Mouse (Mus musculus): ENCODE measurements around the gene Ect2. TPM values are rescaled to one million over a fixed set of nuclear protein-coding genes. Genes with fewer than 3 reads are reported as not detected.

Ect2 gene
- polyA plus RNA-seq, 1 experiment from 2014 or later, result 37.9 TPM

GRCm38 (mm10) chr3:27109109-27109508 is 44.6 kb downstream of the Ect2 start:
- Histone ChIP-seq H3K9me3 (replicated peaks) (no peaks in the 10 kb centered on the region), H3K9ac (no peak overlapping the region), H3K27me3 (no peaks in the 10 kb centered on the region), H3K36me3 (replicated peaks) (peaks cover 73% of the 10 kb centered on the region), H3K4me1 (replicated peaks) (no peaks in the 10 kb centered on the region), H3K27ac (replicated peaks) (no peak overlapping the region), H3K4me2 (no peak overlapping the region), H3K4me3 (replicated peaks) (no peak overlapping the region)
- ATAC-seq (ENCODE audit: insufficient read depth), result no peak
- 92% methylated on average over 4 of the region's 4 CpGs for WGBS (ENCODE audit: insufficient replicate concordance)

GRCm38 (mm10) chr3:27107142-27107541 is 46.5 kb downstream of the Ect2 start:
- no peak overlapping the region for H3K9ac ChIP-seq
- H3K9me3 ChIP-seq (replicated peaks), result no peaks in the 10 kb centered on the region
- 80% methylated on average over 6 of the region's 6 CpGs for WGBS (ENCODE audit: insufficient replicate concordance)
- peaks cover 76% of the 10 kb centered on the region for H3K36me3 ChIP-seq (replicated peaks)
- no peaks in the 10 kb centered on the region for H3K4me1 ChIP-seq (replicated peaks)
- H3K4me3 ChIP-seq (replicated peaks), result no peak overlapping the region
- H3K27ac ChIP-seq (replicated peaks), result no peak overlapping the region
- H3K27me3 ChIP-seq, result no peaks in the 10 kb centered on the region
- H3K4me2 ChIP-seq, result no peak overlapping the region
- ATAC-seq (ENCODE audit: insufficient read depth), result no peak

- Histone ChIP-seq H3K27me3 (no peaks in the 10 kb centered on the region), H3K9ac (no peak overlapping the region), H3K4me2 (no peak overlapping the region), H3K36me3 (replicated peaks) (peaks cover 84% of the 10 kb centered on the region), H3K27ac (replicated peaks) (no peak overlapping the region), H3K9me3 (replicated peaks) (no peaks in the 10 kb centered on the region), H3K4me3 (replicated peaks) (no peak overlapping the region), H3K4me1 (replicated peaks) (no peaks in the 10 kb centered on the region)
- ATAC-seq (ENCODE audit: insufficient read depth), result no peak
- WGBS (ENCODE audit: insufficient replicate concordance), result 88% methylated on average over 6 of the region's 6 CpGs
Observed at GRCm38 (mm10) chr3:27102965-27103364, 50.7 kb downstream of the Ect2 start.

- Histone ChIP-seq H3K36me3 (replicated peaks) (peaks cover 74% of the 10 kb centered on the region), H3K4me1 (replicated peaks) (no peaks in the 10 kb centered on the region), H3K27ac (replicated peaks) (no peak overlapping the region), H3K4me3 (replicated peaks) (no peak overlapping the region), H3K9me3 (replicated peaks) (no peaks in the 10 kb centered on the region), H3K9ac (no peak overlapping the region), H3K4me2 (no peak overlapping the region), H3K27me3 (no peaks in the 10 kb centered on the region)
- no peak for ATAC-seq (ENCODE audit: insufficient read depth)
- 85% methylated on average over 6 of the region's 6 CpGs for WGBS (ENCODE audit: insufficient replicate concordance)
Observed at GRCm38 (mm10) chr3:27098633-27099032, 55.0 kb downstream of the Ect2 start.

- 88% methylated on average over 6 of the region's 6 CpGs for WGBS (ENCODE audit: insufficient replicate concordance)
- H3K27me3 ChIP-seq, result no peaks in the 10 kb centered on the region
- peaks cover 50% of the 10 kb centered on the region for H3K36me3 ChIP-seq (replicated peaks)
- no peak for ATAC-seq (ENCODE audit: insufficient read depth)
- no peak overlapping the region for H3K9ac ChIP-seq
- H3K4me1 ChIP-seq (replicated peaks), result no peaks in the 10 kb centered on the region
- H3K4me2 ChIP-seq, result no peak overlapping the region
- no peak overlapping the region for H3K4me3 ChIP-seq (replicated peaks)
- no peak overlapping the region for H3K27ac ChIP-seq (replicated peaks)
- no peaks in the 10 kb centered on the region for H3K9me3 ChIP-seq (replicated peaks)
Observed at GRCm38 (mm10) chr3:27086221-27086620, 67.5 kb downstream of the Ect2 start.

GRCm38 (mm10) chr3:27081229-27082060 is 72.2 kb downstream of the Ect2 start:
- Histone ChIP-seq H3K36me3 (replicated peaks) (peaks cover 13% of the 10 kb centered on the region), H3K9ac (no peak overlapping the region), H3K9me3 (replicated peaks) (no peaks in the 10 kb centered on the region), H3K4me2 (no peak overlapping the region), H3K4me1 (replicated peaks) (no peaks in the 10 kb centered on the region), H3K27ac (replicated peaks) (no peak overlapping the region), H3K4me3 (replicated peaks) (no peak overlapping the region), H3K27me3 (no peaks in the 10 kb centered on the region)
- ATAC-seq (ENCODE audit: insufficient read depth), result no peak
- WGBS (ENCODE audit: insufficient replicate concordance), result 81% methylated on average over 13 of the region's 13 CpGs

- no peaks in the 10 kb centered on the region for H3K9me3 ChIP-seq (replicated peaks)
- ATAC-seq (ENCODE audit: insufficient read depth), result no peak
- H3K4me2 ChIP-seq, result no peak overlapping the region
- no peak overlapping the region for H3K4me3 ChIP-seq (replicated peaks)
- no peak overlapping the region for H3K9ac ChIP-seq
- H3K4me1 ChIP-seq (replicated peaks), result no peaks in the 10 kb centered on the region
- H3K36me3 ChIP-seq (replicated peaks), result peaks cover 6% of the 10 kb centered on the region
- WGBS (ENCODE audit: insufficient replicate concordance), result 64% methylated on average over 7 of the region's 7 CpGs
- no peaks in the 10 kb centered on the region for H3K27me3 ChIP-seq
- no peak overlapping the region for H3K27ac ChIP-seq (replicated peaks)
Observed at GRCm38 (mm10) chr3:27080061-27080770, 73.5 kb downstream of the Ect2 start.

- WGBS (ENCODE audit: insufficient replicate concordance), result 8% methylated on average over 2 of the region's 2 CpGs
- H3K4me3 ChIP-seq (replicated peaks), result no peak overlapping the region
- no peak for ATAC-seq (ENCODE audit: insufficient read depth)
Observed at GRCm38 (mm10) chr3:27073884-27074283, 79.8 kb downstream of the Ect2 start.

GRCm38 (mm10) chr3:27071706-27072105 is 82.0 kb downstream of the Ect2 start:
- Histone ChIP-seq H3K36me3 (replicated peaks) (no peaks in the 10 kb centered on the region), H3K4me1 (replicated peaks) (no peaks in the 10 kb centered on the region; the same call in 1 of the 2 replicates), H3K9ac (no peak overlapping the region), H3K27ac (replicated peaks) (no peak overlapping the region), H3K27me3 (no peaks in the 10 kb centered on the region), H3K4me3 (replicated peaks) (no peak overlapping the region), H3K4me2 (no peak overlapping the region), H3K9me3 (replicated peaks) (no peaks in the 10 kb centered on the region)
- no peak for ATAC-seq (ENCODE audit: insufficient read depth)
- 68% methylated on average over 4 of the region's 4 CpGs for WGBS (ENCODE audit: insufficient replicate concordance)

More at GRCm38 (mm10) chr3:27073884-27074283, 79.8 kb downstream of the Ect2 start:
- H3K27ac ChIP-seq (replicated peaks), result no peak overlapping the region
- no peak overlapping the region for H3K4me2 ChIP-seq
- H3K27me3 ChIP-seq, result no peaks in the 10 kb centered on the region
- H3K4me1 ChIP-seq (replicated peaks), result no peaks in the 10 kb centered on the region; the same call in 1 of the 2 replicates
- H3K36me3 ChIP-seq (replicated peaks), result no peaks in the 10 kb centered on the region
- no peak overlapping the region for H3K9ac ChIP-seq
- H3K9me3 ChIP-seq (replicated peaks), result no peaks in the 10 kb centered on the region

- 64% methylated on average over 9 of the region's 9 CpGs for WGBS (ENCODE audit: insufficient replicate concordance)
- Histone ChIP-seq H3K4me1 (replicated peaks) (no peaks in the 10 kb centered on the region; the same call in 1 of the 2 replicates), H3K36me3 (replicated peaks) (no peaks in the 10 kb centered on the region), H3K27me3 (no peaks in the 10 kb centered on the region), H3K4me2 (no peak overlapping the region), H3K27ac (replicated peaks) (no peak overlapping the region), H3K9ac (no peak overlapping the region), H3K9me3 (replicated peaks) (no peaks in the 10 kb centered on the region), H3K4me3 (replicated peaks) (no peak overlapping the region)
- ATAC-seq (ENCODE audit: insufficient read depth), result no peak
Observed at GRCm38 (mm10) chr3:27070340-27070739, 83.3 kb downstream of the Ect2 start.

GRCm38 (mm10) chr3:27067206-27067605 is 86.5 kb downstream of the Ect2 start:
- no peaks in the 10 kb centered on the region for H3K27me3 ChIP-seq
- ATAC-seq (ENCODE audit: insufficient read depth), result no peak
- no peaks in the 10 kb centered on the region for H3K36me3 ChIP-seq (replicated peaks)
- no peak overlapping the region for H3K27ac ChIP-seq (replicated peaks)
- no peaks in the 10 kb centered on the region for H3K4me1 ChIP-seq (replicated peaks)
- H3K4me3 ChIP-seq (replicated peaks), result no peak overlapping the region
- no peak overlapping the region for H3K4me2 ChIP-seq
- H3K9me3 ChIP-seq (replicated peaks), result no peaks in the 10 kb centered on the region
- no peak overlapping the region for H3K9ac ChIP-seq

Data from liver, embryonic 15.5 days (tissue).